ENCODE assay signal across 8 mouse cellular contexts in the genomic region with DNA sequence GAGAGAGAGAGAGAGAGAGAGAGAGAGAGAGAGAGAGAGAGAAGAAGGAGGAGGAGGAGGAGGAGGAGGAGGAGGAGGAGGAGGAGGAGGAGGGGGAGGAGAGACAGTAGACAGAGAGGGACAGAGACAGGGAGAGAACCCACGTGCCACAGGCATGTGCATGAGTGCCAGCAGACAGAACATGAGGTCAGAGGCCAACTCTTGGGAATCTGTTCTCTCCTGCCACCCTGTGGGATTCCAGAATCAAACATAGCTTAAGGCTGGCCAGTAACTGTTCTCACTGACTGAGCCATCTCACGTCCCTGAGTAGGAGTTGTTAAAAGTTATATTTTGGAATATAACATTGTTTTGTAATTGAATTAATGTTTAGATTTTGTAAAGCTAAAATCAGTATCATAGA. TPM values are rescaled to one million over a fixed set of nuclear protein-coding genes. Genes with fewer than 3 reads are reported as not detected.
A peak's percentile ranks its signal among the peaks of the same experiment; 100 is the strongest.
DNase-seq lines count a peak whose midpoint lies in the region; ATAC-seq and TF ChIP-seq lines count a peak whose summit lies in the region.

No protein-coding gene starts in this region.

- no peaks in the 10 kb centered on the region; the same call in 1 of the 2 replicates for H3K36me3 ChIP-seq in heart, adult 2 months (ENCODE audit: control insufficient read depth, insufficient read depth, low read length)
- no peaks in the 10 kb centered on the region for H3K36me3 ChIP-seq in kidney, postnatal 0 days (ENCODE audit: insufficient read depth, low read length)

- H3K4me1 ChIP-seq in heart, adult 2 months (ENCODE audit: control insufficient read depth, insufficient read depth, low read length) = peaks cover 3% of the 10 kb centered on the region
- H3K4me1 ChIP-seq in kidney, postnatal 0 days (replicated peaks; ENCODE audit: insufficient read depth, low read length) = no peaks in the 10 kb centered on the region

- no peak overlapping the region for H3K4me2 ChIP-seq in kidney, postnatal 0 days (ENCODE audit: low read length)

- H3K79me2 ChIP-seq in heart, adult 2 months (replicated peaks; ENCODE audit: control insufficient read depth, insufficient read depth, low read length) = no peaks in the 10 kb centered on the region

- 27% methylated on average over 2 of the region's 2 CpGs for WGBS in heart, adult 2 months
- WGBS in kidney, postnatal 0 days = 31% methylated on average over 2 of the region's 2 CpGs

- no peaks in the 10 kb centered on the region for H3K27me3 ChIP-seq in Patski
- H3K27me3 ChIP-seq in heart, adult 2 months (ENCODE audit: control insufficient read depth, insufficient read depth, low read length) = no peaks in the 10 kb centered on the region
- no peaks in the 10 kb centered on the region for H3K27me3 ChIP-seq in kidney, postnatal 0 days (ENCODE audit: insufficient read depth, low read length)

- intact Hi-C loops in heart, adult 2 months (cut with DNase I) = no loop called here
- intact Hi-C loops in left cerebral cortex, postnatal 14 days (cut with DNase I) = no loop called here

- H3K9me3 ChIP-seq in kidney, postnatal 0 days (replicated peaks; ENCODE audit: low read length) = no peaks in the 10 kb centered on the region

- TF ChIP-seq POLR2A in heart, adult 2 months (IDR thresholded peaks at IDR 0.05; ENCODE audit: insufficient read depth, low read depth, low read length) = no peak

- H3K27ac ChIP-seq in heart, adult 2 months = no peak overlapping the region
- no peak overlapping the region for H3K27ac ChIP-seq in kidney, postnatal 0 days

- H3K9ac ChIP-seq in heart, adult 2 months (ENCODE audit: low read depth, low read length) = no peak overlapping the region
- H3K9ac ChIP-seq in kidney, postnatal 0 days (ENCODE audit: low read depth, low read length) = no peak overlapping the region

- peak; percentile 74 for ATAC-seq in Patski
- peak; percentile 81 for ATAC-seq in kidney, postnatal 0 days (replicated peaks; ENCODE audit: low FRiP score, low read depth)

- POLR2A ChIA-PET in Patski (lab: Charles Lee) = no interaction called here

- in situ Hi-C loops in Patski (cut with MboI; ENCODE audit: low pct_unique_long_range_greater_than_20kb) = no loop called here

- no peak overlapping the region for H3K4me3 ChIP-seq in heart, adult 2 months
- no peak overlapping the region for H3K4me3 ChIP-seq in kidney, postnatal 0 days (replicated peaks; ENCODE audit: low read depth, low read length)

- peak; percentile 83 for DNase-seq in gastrocnemius, adult 18-20 months (ENCODE audit: low spot score)
- DNase-seq in gastrocnemius, postnatal 10 days = no peak
- DNase-seq in Patski (ENCODE audit: low read depth, low spot score) = no peak
- DNase-seq in heart, adult 2 months = peak; percentile 36 to 67
- peak; percentile 62 for DNase-seq in kidney, postnatal 0 days (ENCODE audit: low spot score)
- peak; percentile 88 for DNase-seq in skeletal muscle tissue, adult 2 months (ENCODE audit: low read depth, low spot score)
- DNase-seq in spleen, adult 12 weeks (ENCODE audit: low spot score) = no peak
- no peak for DNase-seq in left cerebral cortex, postnatal 14 days (ENCODE audit: low spot score in 2 of 2)

- CTCF ChIA-PET in Patski (lab: Charles Lee) = interaction anchor here (2.0 kb wide), 1 partner anchor 41 kb away, joined by 4 read pairs; no protein-coding TSS in a partner anchor

- peak; percentile 57 for TF ChIP-seq CTCF in Patski (IDR thresholded peaks at IDR 0.05)
- TF ChIP-seq CTCF in heart, adult 2 months (IDR thresholded peaks at IDR 0.05) = peak; percentile 63
- peak; percentile 52; the same call in 1 of the 2 replicates for TF ChIP-seq CTCF in kidney, postnatal 0 days (IDR thresholded peaks at IDR 0.05; ENCODE audit: low read depth)

- TF ChIP-seq EP300 in heart, adult 2 months (IDR thresholded peaks at IDR 0.05; ENCODE audit: insufficient read depth, low read depth, low read length) = peak; percentile 79

RNA-seq across cellular contexts. Expression of a gene that starts 39.3 kb away (rescaled TPM):
- total RNA-seq in gastrocnemius, adult 18-20 months (2021) = 10 to 100 TPM; 53.8 to 70.1 TPM
- 10 to 100 TPM; 32.0 to 39.5 TPM for total RNA-seq in gastrocnemius, postnatal 10 days (2021)
- polyA plus RNA-seq in Patski (2021) = 20.9 TPM
- total RNA-seq in heart, adult 2 months (2021) = 10 to 100 TPM; 43.9 to 46.6 TPM
- polyA plus RNA-seq in heart, adult 2 months (2012; rRNA removed) = 28.5 and 34.8 TPM in 2 replicates
- 33.0 and 35.8 TPM in 2 replicates for polyA plus RNA-seq in kidney, postnatal 0 days (2015; fragmentation: Nextera tagmentation; extraction: Ambion mirVana)
- 10 to 100 TPM; 12.7 to 13.0 TPM for total RNA-seq in left cerebral cortex, postnatal 14 days (2021)

Comparison
In these comparisons a context has a peak if more than half of its experiments do, and no peak if none do; other contexts are left out.
1. DNase-seq: peak in gastrocnemius, adult 18-20 months (single experiment), heart, adult 2 months (2 of 2), kidney, postnatal 0 days (single experiment) and skeletal muscle tissue, adult 2 months (single experiment); none in gastrocnemius, postnatal 10 days (single experiment), Patski (single experiment), spleen, adult 12 weeks (single experiment) and left cerebral cortex, postnatal 14 days (0 of 2).
2. Peak in every context shown above with its lines, with median percentiles within 50 percentile points of each other: CTCF ChIP-seq.